Mouse (Mus musculus): ENCODE data around the gene Pex19.

- TF ChIP-seq CTCF (IDR thresholded peaks at IDR 0.05; ENCODE audit: low read depth, low read length) (no peak), POLR2A (IDR thresholded peaks at IDR 0.05; ENCODE audit: extremely low read depth, insufficient read depth, low read length) (no peak)
Observed at GRCm38 (mm10) chr1:172095202-172095601, 31.4 kb upstream of the Pex19 start.

All from liver, adult 2 months (tissue).